Mouse (Mus musculus) limb, embryonic 13.5 days (tissue): ENCODE results near the gene Aven. TPM values are rescaled to one million over a fixed set of nuclear protein-coding genes. Genes with fewer than 3 reads are reported as not detected.

Source experiments
- ATAC-seq: fragments of 200-750 bp; cut with Nextera tagmentation; 2 replicates; pipeline ENCODE4 v1.8.0; 2017; ENCODE audit warnings: low read depth, moderate number of reproducible peaks, moderate TSS enrichment; ENCODE audit not compliant: low FRiP score
- H3K27ac ChIP-seq: fragments of 300-500 bp; sonication (generic); 2 replicates; pipeline ENCODE4 v1.5.1; 2015; ENCODE audit warnings: inconsistent platforms, mild to moderate bottlenecking, moderate library complexity
- H3K27me3 ChIP-seq: fragments of 300-500 bp; sonication (generic); 2 replicates; pipeline ENCODE4 v1.6.1; 2015; ENCODE audit warnings: mild to moderate bottlenecking, inconsistent platforms
- H3K36me3 ChIP-seq: fragments of 300-500 bp; sonication (generic); 2 replicates; pipeline ENCODE4 v1.6.1; 2015; ENCODE audit warnings: inconsistent platforms, mild to moderate bottlenecking, moderate library complexity
- H3K4me1 ChIP-seq: fragments of 300-500 bp; sonication (generic); 2 replicates; pipeline ENCODE4 v1.6.1; 2015; ENCODE audit warnings: inconsistent platforms
- H3K4me2 ChIP-seq: fragments of 300-500 bp; sonication (generic); replicated peaks from 2 replicates; pipeline ENCODE4 v1.6.1; 2015; ENCODE audit warnings: inconsistent platforms, mild to moderate bottlenecking, moderate library complexity
- H3K4me3 ChIP-seq: fragments of 300-500 bp; sonication (generic); 2 replicates; pipeline ENCODE4 v1.5.1; 2015; ENCODE audit warnings: moderate library complexity, mild to moderate bottlenecking, inconsistent platforms
- H3K9ac ChIP-seq: fragments of 300-500 bp; sonication (generic); 2 replicates; pipeline ENCODE4 v1.6.1; 2015; ENCODE audit warnings: mild to moderate bottlenecking, inconsistent platforms
- H3K9me3 ChIP-seq: fragments of 300-500 bp; sonication (generic); 2 replicates; pipeline ENCODE4 v1.6.1; 2016; ENCODE audit warnings: inconsistent platforms
- WGBS: fragments of 180-500 bp; shearing (Covaris S2); methylation state at CpG from one replicate; pipeline ENCODE4 v1.1.7; 2015; 5-methylcytosine and 5-hydroxymethylcytosine counted together
- polyA plus RNA-seq: library from polyadenylated mRNA; unstranded; fragments of >200 nt; fragmentation: Nextera tagmentation; extraction: Ambion mirVana; gene quantifications from 2 replicates; pipeline ENCODE4 v1.2.1, GENCODE M21; 2015

Gene Aven
- polyA plus RNA-seq, 1 experiment from 2014 or later = 6.8 TPM

GRCm38 (mm10) chr2:112470961-112471381 lies 21.8 kb upstream of the Aven start:
- ATAC-seq = 0 out of 2 replicates have a peak, but pooled peaks have one; percentile 5
- Histone ChIP-seq H3K9me3 (no peaks in the 10 kb centered on the region), H3K36me3 (peaks cover 41% of the 10 kb centered on the region), H3K4me2 (no peak overlapping the region), H3K4me1 (no peaks in the 10 kb centered on the region), H3K27ac (no peak overlapping the region), H3K9ac (no peak overlapping the region), H3K4me3 (no peak overlapping the region), H3K27me3 (no peaks in the 10 kb centered on the region)
- 79% methylated on average over 5 of the region's 5 CpGs for WGBS

- H3K4me1 ChIP-seq = no peaks in the 10 kb centered on the region
- no peak overlapping the region for H3K27ac ChIP-seq
- ATAC-seq = no peak
- H3K9ac ChIP-seq = no peak overlapping the region
- WGBS = 93% methylated on average over 2 of the region's 2 CpGs
- H3K9me3 ChIP-seq = no peaks in the 10 kb centered on the region
- H3K36me3 ChIP-seq = peaks cover 30% of the 10 kb centered on the region
- H3K27me3 ChIP-seq = no peaks in the 10 kb centered on the region
- H3K4me3 ChIP-seq = no peak overlapping the region
- H3K4me2 ChIP-seq = no peak overlapping the region
These were observed 20.7 kb upstream of the Aven start for GRCm38 (mm10) chr2:112472076-112472475.

- Histone ChIP-seq H3K36me3 (0 out of 2 replicates have a peak, but pooled peaks cover under 1% of the 10 kb centered on the region), H3K4me3 (no peak overlapping the region), H3K27ac (no peak overlapping the region), H3K27me3 (no peaks in the 10 kb centered on the region), H3K4me2 (no peak overlapping the region), H3K9me3 (no peaks in the 10 kb centered on the region), H3K9ac (no peak overlapping the region), H3K4me1 (no peaks in the 10 kb centered on the region)
- 67% methylated on average over 5 of the region's 5 CpGs for WGBS
- no peak for ATAC-seq
These were observed 17.6 kb upstream of the Aven start for GRCm38 (mm10) chr2:112474997-112475724.

GRCm38 (mm10) chr2:112476554-112476953 lies 16.2 kb upstream of the Aven start:
- WGBS = 78% methylated on average over 6 of the region's 6 CpGs
- H3K27ac ChIP-seq = no peak overlapping the region
- ATAC-seq = no peak

GRCm38 (mm10) chr2:112480669-112481068 lies 12.1 kb upstream of the Aven start, which contains the start of gene Chrm5:
Chrm5 (minus strand) TSS chr2:112480769.
- Histone ChIP-seq H3K36me3 (no peaks in the 10 kb centered on the region), H3K4me2 (no peak within 1 kb of the TSS), H3K4me1 (no peaks in the 10 kb centered on the region), H3K9me3 (no peaks in the 10 kb centered on the region), H3K27ac (no peak within 1 kb of the TSS), H3K4me3 (no peak within 1 kb of the TSS), H3K27me3 (no peaks in the 10 kb centered on the region), H3K9ac (no peak within 1 kb of the TSS)
- no peak for ATAC-seq
- WGBS = 90% methylated on average over 5 of the region's 5 CpGs

More at GRCm38 (mm10) chr2:112476554-112476953, 16.2 kb upstream of the Aven start:
- no peaks in the 10 kb centered on the region for H3K27me3 ChIP-seq
- no peak overlapping the region for H3K4me3 ChIP-seq
- H3K36me3 ChIP-seq = no peaks in the 10 kb centered on the region
- H3K4me2 ChIP-seq = no peak overlapping the region
- no peaks in the 10 kb centered on the region for H3K4me1 ChIP-seq
- H3K9me3 ChIP-seq = no peaks in the 10 kb centered on the region
- no peak overlapping the region for H3K9ac ChIP-seq

- Histone ChIP-seq H3K9ac (no peak overlapping the region), H3K9me3 (no peaks in the 10 kb centered on the region), H3K36me3 (no peaks in the 10 kb centered on the region), H3K4me3 (no peak overlapping the region), H3K27me3 (no peaks in the 10 kb centered on the region), H3K4me1 (no peaks in the 10 kb centered on the region), H3K27ac (no peak overlapping the region), H3K4me2 (no peak overlapping the region)
- ATAC-seq = no peak
- WGBS = 0% methylated on average over 2 of the region's 2 CpGs
These were observed 11.2 kb upstream of the Aven start for GRCm38 (mm10) chr2:112481564-112481963.

GRCm38 (mm10) chr2:112482533-112483333 lies 10.0 kb upstream of the Aven start:
- H3K9ac ChIP-seq = no peak overlapping the region
- no peaks in the 10 kb centered on the region for H3K27me3 ChIP-seq
- no peaks in the 10 kb centered on the region for H3K36me3 ChIP-seq
- no peaks in the 10 kb centered on the region for H3K4me1 ChIP-seq
- H3K4me2 ChIP-seq = no peak overlapping the region
- H3K4me3 ChIP-seq = no peak overlapping the region
- ATAC-seq = no peak
- 75% methylated on average over 5 of the region's 5 CpGs for WGBS
- H3K27ac ChIP-seq = no peak overlapping the region
- no peaks in the 10 kb centered on the region for H3K9me3 ChIP-seq

- no peaks in the 10 kb centered on the region for H3K4me1 ChIP-seq
- H3K4me2 ChIP-seq = no peak overlapping the region
- ATAC-seq = no peak
- H3K4me3 ChIP-seq = no peak overlapping the region
- H3K27ac ChIP-seq = no peak overlapping the region
- no peaks in the 10 kb centered on the region for H3K36me3 ChIP-seq
- H3K9me3 ChIP-seq = no peaks in the 10 kb centered on the region
- H3K27me3 ChIP-seq = no peaks in the 10 kb centered on the region
- H3K9ac ChIP-seq = no peak overlapping the region
- WGBS = 71% methylated on average over 2 of the region's 2 CpGs
These were observed 9.5 kb upstream of the Aven start for GRCm38 (mm10) chr2:112483334-112483651.

GRCm38 (mm10) chr2:112484886-112485285 lies 7.9 kb upstream of the Aven start:
- no peak overlapping the region for H3K27ac ChIP-seq
- no peaks in the 10 kb centered on the region for H3K27me3 ChIP-seq
- no peaks in the 10 kb centered on the region for H3K36me3 ChIP-seq
- H3K9me3 ChIP-seq = no peaks in the 10 kb centered on the region
- no peak overlapping the region for H3K4me3 ChIP-seq
- WGBS = 69% methylated on average over 2 of the region's 2 CpGs
- no peak for ATAC-seq
- no peak overlapping the region for H3K4me2 ChIP-seq
- H3K9ac ChIP-seq = no peak overlapping the region
- no peaks in the 10 kb centered on the region for H3K4me1 ChIP-seq

- no peak overlapping the region for H3K4me2 ChIP-seq
- no peaks in the 10 kb centered on the region for H3K27me3 ChIP-seq
- ATAC-seq = no peak
- no peaks in the 10 kb centered on the region for H3K9me3 ChIP-seq
- peaks cover 13% of the 10 kb centered on the region for H3K4me1 ChIP-seq
- no peak overlapping the region for H3K27ac ChIP-seq
- WGBS = 77% methylated on average over 11 of the region's 11 CpGs
- H3K4me3 ChIP-seq = no peak overlapping the region
- H3K36me3 ChIP-seq = no peaks in the 10 kb centered on the region
- H3K9ac ChIP-seq = no peak overlapping the region
These were observed 2.1 kb upstream of the Aven start for GRCm38 (mm10) chr2:112490483-112491196.

GRCm38 (mm10) chr2:112491629-112492028 lies 1.1 kb upstream of the Aven start:
- Histone ChIP-seq H3K27ac (no peak overlapping the region), H3K36me3 (no peaks in the 10 kb centered on the region), H3K4me1 (peaks cover 13% of the 10 kb centered on the region), H3K9ac (no peak overlapping the region), H3K4me2 (peak overlapping the region; percentile 68; the same call in 1 of the 2 replicates), H3K9me3 (no peaks in the 10 kb centered on the region), H3K27me3 (no peaks in the 10 kb centered on the region), H3K4me3 (no peak overlapping the region)
- 77% methylated on average over 5 of the region's 5 CpGs for WGBS
- no peak for ATAC-seq

- ATAC-seq = peak; percentile 10
- H3K4me3 ChIP-seq = peak overlapping the region; percentile 75
- peak overlapping the region; percentile 99 for H3K27ac ChIP-seq
- peaks cover 13% of the 10 kb centered on the region for H3K4me1 ChIP-seq
- H3K4me2 ChIP-seq = peak overlapping the region; percentile 68
- WGBS = 7% methylated on average over 9 of the region's 9 CpGs
- H3K27me3 ChIP-seq = no peaks in the 10 kb centered on the region
- no peaks in the 10 kb centered on the region for H3K36me3 ChIP-seq
- no peaks in the 10 kb centered on the region for H3K9me3 ChIP-seq
- H3K9ac ChIP-seq = peak overlapping the region; percentile 99
These were observed 321 bp upstream of the Aven start for GRCm38 (mm10) chr2:112492431-112492855.
